Mouse (Mus musculus) ES-E14 (cell line): ENCODE measurements around the gene Arpc2.

Source experiments
- CHD2 ChIP-seq: IDR thresholded peaks from 2 replicates; pipeline ENCODE4 v1.6.1; 2014; ENCODE audit warnings: mild to moderate bottlenecking, low read depth, low read length, inconsistent platforms
- HCFC1 ChIP-seq: IDR thresholded peaks from 2 replicates; pipeline ENCODE4 v1.6.1; 2012; ENCODE audit warnings: low read length, inconsistent platforms, borderline replicate concordance; ENCODE audit not compliant: insufficient read depth
- MAFK ChIP-seq: IDR thresholded peaks from 2 replicates; pipeline ENCODE4 v1.6.1; 2014; ENCODE audit warnings: mild to moderate bottlenecking, low read depth, low read length, inconsistent platforms; ENCODE audit not compliant: insufficient read depth
- ZC3H11A ChIP-seq: IDR thresholded peaks from 2 replicates; pipeline ENCODE4 v1.6.1; 2012; ENCODE audit warnings: low read depth, mild to moderate bottlenecking, inconsistent platforms, low read length, borderline replicate concordance
- ZNF384 ChIP-seq: IDR thresholded peaks from 2 replicates; pipeline ENCODE4 v1.6.1; 2012; ENCODE audit warnings: low read depth, low read length, inconsistent platforms

GRCm38 (mm10) chr1:74292331-74293020, 56.6 kb downstream of the Arpc2 start:
- no peak for TF ChIP-seq CHD2
- no peak for TF ChIP-seq ZNF384
- TF ChIP-seq MAFK, result no peak
- no peak for TF ChIP-seq HCFC1
- no peak for TF ChIP-seq ZC3H11A
